Mouse (Mus musculus) limb, embryonic 11.5 days (tissue): ENCODE results near the gene Pgap2. TPM values are rescaled to one million over a fixed set of nuclear protein-coding genes. Genes with fewer than 3 reads are reported as not detected.

ENCODE experiments used
- ATAC-seq: fragments of 200-750 bp; cut with Nextera tagmentation; 2 replicates; pipeline ENCODE4 v1.8.0; 2017; ENCODE audit warnings: low read depth; ENCODE audit not compliant: insufficient number of reproducible peaks, low FRiP score, low TSS enrichment
- DNase-seq: peaks from one replicate; pipeline ENCODE4 v3.0.0-alpha.2; 2015; ENCODE audit warnings: low spot score
- H3K27ac ChIP-seq: fragments of 300-500 bp; sonication (generic); replicated peaks from 2 replicates; pipeline ENCODE4 v1.5.1; 2014; ENCODE audit warnings: low read depth, mild to moderate bottlenecking, low read length
- H3K27me3 ChIP-seq: fragments of 300-500 bp; sonication (generic); 2 replicates; pipeline ENCODE4 v1.6.1; 2014; ENCODE audit warnings: mild to moderate bottlenecking, low read length, mixed read lengths; ENCODE audit not compliant: control insufficient read depth, insufficient read depth
- H3K36me3 ChIP-seq: fragments of 300-500 bp; sonication (generic); 2 replicates; pipeline ENCODE4 v1.6.1; 2014; ENCODE audit warnings: mild to moderate bottlenecking, low read length, moderate library complexity, mixed read lengths; ENCODE audit not compliant: control insufficient read depth, insufficient read depth
- H3K4me1 ChIP-seq: fragments of 300-500 bp; sonication (generic); 2 replicates; pipeline ENCODE4 v1.6.1; 2014; ENCODE audit warnings: low read length, mixed read lengths; ENCODE audit not compliant: control insufficient read depth, insufficient read depth
- H3K4me2 ChIP-seq: fragments of 300-500 bp; sonication (generic); 2 replicates; pipeline ENCODE4 v1.6.1; 2014; ENCODE audit warnings: low read depth, mild to moderate bottlenecking, moderate library complexity; ENCODE audit not compliant: severe bottlenecking
- H3K4me3 ChIP-seq: fragments of 300-500 bp; sonication (generic); 2 replicates; pipeline ENCODE4 v1.5.1; 2014; ENCODE audit warnings: low read depth, low read length
- H3K9ac ChIP-seq: fragments of 300-500 bp; sonication (generic); 2 replicates; pipeline ENCODE4 v1.6.1; 2014; ENCODE audit warnings: mild to moderate bottlenecking, low read length
- H3K9me3 ChIP-seq: fragments of 300-500 bp; sonication (generic); 2 replicates; pipeline ENCODE4 v1.6.1; 2016; ENCODE audit warnings: low read length; ENCODE audit not compliant: control insufficient read depth
- WGBS: fragments of 180-500 bp; shearing (Covaris S2); extraction: QIAGEN DNeasy Blood & Tissue Kit; methylation state at CpG from one replicate; pipeline ENCODE4 v1.1.7; 2014; 5-methylcytosine and 5-hydroxymethylcytosine counted together
- polyA plus RNA-seq: library from polyadenylated mRNA; unstranded; fragments of >200 nt; fragmentation: Nextera tagmentation; extraction: Ambion mirVana; gene quantifications from 2 replicates; pipeline ENCODE4 v1.2.1, GENCODE M21; 2014

The Pgap2 gene
- polyA plus RNA-seq, 1 experiment from 2014 or later = 78.3 TPM

DNA sequence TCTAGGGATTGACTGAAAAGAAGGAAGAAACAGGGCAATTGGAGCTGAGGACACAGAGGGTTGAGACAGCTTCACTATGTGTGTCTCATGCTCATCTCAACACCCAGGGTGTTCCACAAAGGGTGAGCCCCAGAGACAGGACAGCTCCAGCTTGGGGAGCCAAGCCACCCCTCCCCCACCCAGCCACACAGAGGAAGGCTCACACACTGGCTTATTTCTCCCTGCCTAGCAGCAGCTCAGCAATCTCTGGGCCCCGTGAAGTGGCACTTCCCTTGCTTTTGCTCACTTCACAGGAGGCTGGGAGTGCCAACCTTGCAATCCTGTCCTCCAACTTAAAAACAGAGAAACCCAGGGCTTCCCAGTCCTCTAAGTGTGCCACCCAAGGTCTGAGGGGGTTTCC lies 35.8 kb downstream of the Pgap2 start:
- Histone ChIP-seq H3K27me3 (no peaks in the 10 kb centered on the region), H3K27ac (no peak overlapping the region), H3K4me2 (no peak overlapping the region), H3K4me3 (no peak overlapping the region), H3K9me3 (no peaks in the 10 kb centered on the region), H3K9ac (peak overlapping the region; percentile 12; the same call in 1 of the 2 replicates), H3K36me3 (peaks cover 5% of the 10 kb centered on the region; the same call in 1 of the 2 replicates), H3K4me1 (peaks cover 30% of the 10 kb centered on the region)
- no peak for ATAC-seq
- no peak for DNase-seq
- 16% methylated on average over 1 of the region's 1 CpGs for WGBS

- 50% methylated on average over 6 of the region's 6 CpGs for WGBS
- peaks cover 30% of the 10 kb centered on the region for H3K4me1 ChIP-seq
- no peak overlapping the region for H3K27ac ChIP-seq
- H3K4me2 ChIP-seq = no peak overlapping the region
- H3K27me3 ChIP-seq = no peaks in the 10 kb centered on the region
- DNase-seq (no peak), ATAC-seq (no peak)
- H3K36me3 ChIP-seq = 0 out of 2 replicates have a peak, but pooled peaks cover 2% of the 10 kb centered on the region
- no peaks in the 10 kb centered on the region for H3K9me3 ChIP-seq
- no peak overlapping the region for H3K4me3 ChIP-seq
- peak overlapping the region; percentile 12; the same call in 1 of the 2 replicates for H3K9ac ChIP-seq
Observed at GRCm38 (mm10) chr7:102246265-102246664, 36.3 kb downstream of the Pgap2 start.

- no peak overlapping the region for H3K4me3 ChIP-seq
- no peak overlapping the region for H3K9ac ChIP-seq
- 0 out of 2 replicates have a peak, but pooled peaks cover 2% of the 10 kb centered on the region for H3K36me3 ChIP-seq
- ATAC-seq (no peak), DNase-seq (no peak)
- H3K4me1 ChIP-seq = peaks cover 30% of the 10 kb centered on the region
- WGBS = 50% methylated on average over 12 of the region's 12 CpGs
- no peaks in the 10 kb centered on the region for H3K27me3 ChIP-seq
- H3K27ac ChIP-seq = no peak overlapping the region
- peak overlapping the region; percentile 7; the same call in 1 of the 2 replicates for H3K4me2 ChIP-seq
- H3K9me3 ChIP-seq = no peaks in the 10 kb centered on the region
Observed at GRCm38 (mm10) chr7:102246956-102247797, 37.2 kb downstream of the Pgap2 start.

DNA sequence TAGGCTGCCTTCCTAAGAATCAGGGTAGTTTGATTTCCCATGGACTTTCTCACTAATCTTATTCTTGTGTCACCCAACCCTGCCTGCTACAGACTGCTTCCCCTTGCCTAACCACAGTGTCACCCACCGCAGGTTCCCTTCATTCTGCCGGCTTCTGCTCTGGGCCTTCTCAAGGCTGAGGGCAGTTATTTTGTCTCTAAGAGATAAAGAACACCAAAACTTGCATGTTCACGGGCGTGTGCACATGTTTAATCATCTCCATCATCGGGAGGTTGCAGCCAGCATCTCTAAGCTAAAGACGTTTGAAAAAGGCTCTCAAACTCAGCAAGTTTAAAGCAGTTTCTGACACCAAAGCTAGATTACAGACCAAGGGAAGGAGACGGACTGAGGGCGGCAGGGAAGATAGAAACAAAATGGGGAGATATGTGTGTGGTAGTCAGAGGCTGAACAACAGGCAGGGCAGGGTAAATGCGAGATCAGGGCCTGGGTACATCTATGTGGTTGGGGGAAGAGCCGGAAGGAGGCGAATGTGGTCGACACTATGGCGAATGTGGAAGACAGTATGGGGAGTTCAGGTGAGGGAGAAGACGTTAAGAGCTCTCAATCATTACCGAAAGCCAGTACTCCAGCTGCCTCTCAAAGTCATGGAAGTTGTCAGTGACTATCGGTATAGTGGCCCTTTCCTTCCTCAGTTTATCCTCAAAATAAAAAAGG lies 38.8 kb downstream of the Pgap2 start:
- 25% methylated on average over 16 of the region's 16 CpGs for WGBS
- no peak for DNase-seq
- peak overlapping the region; percentile 88 for H3K4me2 ChIP-seq
- H3K27ac ChIP-seq = peak overlapping the region; percentile 92; the same call in 1 of the 2 replicates
- H3K36me3 ChIP-seq = 0 out of 2 replicates have a peak, but pooled peaks cover 2% of the 10 kb centered on the region
- ATAC-seq = no peak
- no peaks in the 10 kb centered on the region for H3K27me3 ChIP-seq
- peak overlapping the region; percentile 82 for H3K4me3 ChIP-seq
- H3K4me1 ChIP-seq = peaks cover 30% of the 10 kb centered on the region
- peak overlapping the region; percentile 90 for H3K9ac ChIP-seq
- H3K9me3 ChIP-seq = no peaks in the 10 kb centered on the region

DNA sequence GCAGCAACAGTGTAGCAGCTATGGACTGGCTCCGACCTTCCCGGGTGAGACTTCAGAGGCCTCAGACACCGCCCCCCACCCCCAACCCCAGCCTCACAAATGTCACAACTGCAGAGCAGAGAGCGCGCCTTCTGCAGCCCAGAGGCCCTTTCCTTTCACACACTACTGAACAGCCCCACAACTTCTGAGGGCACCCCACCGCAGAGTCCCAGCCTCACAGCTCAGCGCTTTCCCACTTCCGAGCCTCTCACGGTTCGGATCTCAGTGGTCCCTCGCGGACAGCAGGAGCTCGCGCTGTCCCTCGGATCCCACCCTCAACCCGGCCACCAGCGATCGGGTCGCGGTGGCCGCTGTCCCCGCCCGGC lies 39.5 kb downstream of the Pgap2 start:
- ATAC-seq (peak; percentile 59), DNase-seq (no peak)
- H3K4me2 ChIP-seq = peak overlapping the region; percentile 88
- no peaks in the 10 kb centered on the region for H3K27me3 ChIP-seq
- peak overlapping the region; percentile 90 for H3K9ac ChIP-seq
- H3K4me3 ChIP-seq = peak overlapping the region; percentile 82
- under 1% methylated on average over 21 of the region's 23 CpGs for WGBS
- H3K27ac ChIP-seq = peak overlapping the region; percentile 92
- no peaks in the 10 kb centered on the region for H3K9me3 ChIP-seq
- H3K4me1 ChIP-seq = peaks cover 30% of the 10 kb centered on the region
- H3K36me3 ChIP-seq = 0 out of 2 replicates have a peak, but pooled peaks cover 2% of the 10 kb centered on the region

GRCm38 (mm10) chr7:102249896-102250630 lies 40.1 kb downstream of the Pgap2 start:
- no peaks in the 10 kb centered on the region for H3K27me3 ChIP-seq
- H3K9me3 ChIP-seq = no peaks in the 10 kb centered on the region
- peak overlapping the region; percentile 90 for H3K9ac ChIP-seq
- WGBS = under 1% methylated on average over 34 of the region's 49 CpGs
- ATAC-seq (peak; percentile 84), DNase-seq (peak; percentile 83)
- H3K4me2 ChIP-seq = peak overlapping the region; percentile 88
- H3K27ac ChIP-seq = peak overlapping the region; percentile 92
- peaks cover 30% of the 10 kb centered on the region for H3K4me1 ChIP-seq
- 0 out of 2 replicates have a peak, but pooled peaks cover 2% of the 10 kb centered on the region for H3K36me3 ChIP-seq
- H3K4me3 ChIP-seq = peak overlapping the region; percentile 82

DNA sequence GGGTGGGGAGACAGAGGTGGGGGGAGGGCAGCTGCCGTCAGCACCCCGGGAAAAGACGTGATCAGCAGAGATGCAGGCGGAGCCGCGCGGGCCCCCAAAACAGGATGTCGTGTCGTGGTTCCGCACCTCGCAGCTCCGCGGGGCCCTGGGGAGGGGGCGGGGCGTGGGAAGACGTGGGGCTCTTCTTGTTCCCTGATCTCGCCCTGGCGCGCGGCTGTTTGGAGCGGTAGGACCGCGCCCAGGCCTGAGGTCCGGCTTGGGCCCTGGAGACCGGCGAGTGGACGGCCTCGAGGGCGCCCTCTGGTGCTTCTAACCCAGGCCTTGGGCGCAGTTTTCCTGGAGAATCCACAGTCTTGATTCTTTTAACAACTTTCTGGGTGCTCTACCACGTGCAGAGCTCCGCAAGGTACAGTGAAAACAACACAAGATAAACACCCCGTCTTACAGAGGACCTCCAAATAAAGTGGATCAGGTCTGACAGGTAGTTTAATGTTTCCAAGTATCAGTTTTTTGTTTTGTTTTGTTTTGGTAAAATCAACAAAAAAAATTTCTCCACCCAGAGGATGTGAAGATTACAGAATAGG lies 40.7 kb downstream of the Pgap2 start:
- ATAC-seq (peak; percentile 59), DNase-seq (peak; percentile 93)
- Histone ChIP-seq H3K9ac (peak overlapping the region; percentile 90), H3K4me1 (peaks cover 29% of the 10 kb centered on the region), H3K36me3 (0 out of 2 replicates have a peak, but pooled peaks cover under 1% of the 10 kb centered on the region), H3K4me3 (peak overlapping the region; percentile 82), H3K9me3 (no peaks in the 10 kb centered on the region), H3K27ac (peak overlapping the region; percentile 92), H3K4me2 (peak overlapping the region; percentile 88), H3K27me3 (no peaks in the 10 kb centered on the region)
- under 1% methylated on average over 29 of the region's 33 CpGs for WGBS
